Mouse (Mus musculus): ENCODE data around the gene Szt2. TPM values are rescaled to one million over a fixed set of nuclear protein-coding genes. Genes with fewer than 3 reads are reported as not detected.

The Szt2 gene
- polyA plus RNA-seq, 1 experiment from 2014 or later, result 3.1 TPM

- no peak overlapping the region for H3K9ac ChIP-seq (ENCODE audit: low read depth, low read length)
- no peaks in the 10 kb centered on the region for H3K9me3 ChIP-seq (replicated peaks; ENCODE audit: control insufficient read depth, low read length)
- no peaks in the 10 kb centered on the region for H3K27me3 ChIP-seq (ENCODE audit: control insufficient read depth, insufficient read depth, low read depth, low read length)
- H3K4me1 ChIP-seq (ENCODE audit: control insufficient read depth, low read depth, low read length), result peaks cover 11% of the 10 kb centered on the region
- 72% methylated on average over 8 of the region's 8 CpGs for WGBS (ENCODE audit: insufficient replicate concordance)
- H3K36me3 ChIP-seq (ENCODE audit: control insufficient read depth, insufficient read depth), result no peaks in the 10 kb centered on the region; the same call in 1 of the 2 replicates
- H3K4me2 ChIP-seq (ENCODE audit: low read depth, low read length), result no peak overlapping the region
- H3K4me3 ChIP-seq (ENCODE audit: low read depth, low read length), result no peak overlapping the region
- no peak overlapping the region for H3K27ac ChIP-seq (ENCODE audit: low read length)
- no peak for ATAC-seq (ENCODE audit: low read depth)
These were observed 51.6 kb downstream of the Szt2 start for GRCm38 (mm10) chr4:118357504-118357903.

- peak; percentile 44; the same call in 1 of the 2 replicates for ATAC-seq (ENCODE audit: low read depth)
- Histone ChIP-seq H3K4me2 (ENCODE audit: low read depth, low read length) (no peak overlapping the region), H3K27me3 (ENCODE audit: control insufficient read depth, insufficient read depth, low read depth, low read length) (no peaks in the 10 kb centered on the region), H3K4me3 (ENCODE audit: low read depth, low read length) (no peak overlapping the region), H3K27ac (ENCODE audit: low read length) (no peak overlapping the region), H3K4me1 (ENCODE audit: control insufficient read depth, low read depth, low read length) (peaks cover 11% of the 10 kb centered on the region), H3K9ac (ENCODE audit: low read depth, low read length) (no peak overlapping the region), H3K9me3 (replicated peaks; ENCODE audit: control insufficient read depth, low read length) (no peaks in the 10 kb centered on the region), H3K36me3 (ENCODE audit: control insufficient read depth, insufficient read depth) (no peaks in the 10 kb centered on the region)
- WGBS (ENCODE audit: insufficient replicate concordance), result 67% methylated on average over 6 of the region's 6 CpGs
These were observed 52.3 kb downstream of the Szt2 start for GRCm38 (mm10) chr4:118356738-118357137.

GRCm38 (mm10) chr4:118354289-118354688 is 54.8 kb downstream of the Szt2 start:
- H3K4me1 ChIP-seq (ENCODE audit: control insufficient read depth, low read depth, low read length), result peaks cover 1% of the 10 kb centered on the region; the same call in 1 of the 2 replicates
- no peak for ATAC-seq (ENCODE audit: low read depth)
- H3K36me3 ChIP-seq (ENCODE audit: control insufficient read depth, insufficient read depth), result no peaks in the 10 kb centered on the region
- H3K27me3 ChIP-seq (ENCODE audit: control insufficient read depth, insufficient read depth, low read depth, low read length), result no peaks in the 10 kb centered on the region
- no peak overlapping the region for H3K4me3 ChIP-seq (ENCODE audit: low read depth, low read length)
- no peak overlapping the region for H3K4me2 ChIP-seq (ENCODE audit: low read depth, low read length)
- H3K9ac ChIP-seq (ENCODE audit: low read depth, low read length), result no peak overlapping the region
- H3K9me3 ChIP-seq (replicated peaks; ENCODE audit: control insufficient read depth, low read length), result no peaks in the 10 kb centered on the region
- no peak overlapping the region for H3K27ac ChIP-seq (ENCODE audit: low read length)
- WGBS (ENCODE audit: insufficient replicate concordance), result 29% methylated on average over 3 of the region's 3 CpGs

- no peaks in the 10 kb centered on the region for H3K36me3 ChIP-seq (ENCODE audit: control insufficient read depth, insufficient read depth)
- H3K4me2 ChIP-seq (ENCODE audit: low read depth, low read length), result no peak overlapping the region
- H3K4me3 ChIP-seq (ENCODE audit: low read depth, low read length), result no peak overlapping the region
- whole genome bisulfite sequencing (ENCODE audit: insufficient replicate concordance), result 73% methylated on average over 6 of the region's 6 CpGs
- ATAC-seq (ENCODE audit: low read depth), result no peak
- no peaks in the 10 kb centered on the region for H3K9me3 ChIP-seq (replicated peaks; ENCODE audit: control insufficient read depth, low read length)
- H3K27me3 ChIP-seq (ENCODE audit: control insufficient read depth, insufficient read depth, low read depth, low read length), result no peaks in the 10 kb centered on the region
- H3K27ac ChIP-seq (ENCODE audit: low read length), result no peak overlapping the region
- H3K9ac ChIP-seq (ENCODE audit: low read depth, low read length), result no peak overlapping the region
- no peaks in the 10 kb centered on the region for H3K4me1 ChIP-seq (ENCODE audit: control insufficient read depth, low read depth, low read length)
These were observed 55.4 kb downstream of the Szt2 start for GRCm38 (mm10) chr4:118353689-118354088.

- H3K4me1 ChIP-seq (ENCODE audit: control insufficient read depth, low read depth, low read length), result no peaks in the 10 kb centered on the region
- no peak overlapping the region for H3K4me3 ChIP-seq (ENCODE audit: low read depth, low read length)
- no peak overlapping the region for H3K4me2 ChIP-seq (ENCODE audit: low read depth, low read length)
- H3K36me3 ChIP-seq (ENCODE audit: control insufficient read depth, insufficient read depth), result no peaks in the 10 kb centered on the region
- H3K9me3 ChIP-seq (replicated peaks; ENCODE audit: control insufficient read depth, low read length), result no peaks in the 10 kb centered on the region
- 73% methylated on average over 3 of the region's 3 CpGs for WGBS (ENCODE audit: insufficient replicate concordance)
- ATAC-seq (ENCODE audit: low read depth), result no peak
- H3K27me3 ChIP-seq (ENCODE audit: control insufficient read depth, insufficient read depth, low read depth, low read length), result no peaks in the 10 kb centered on the region
- H3K9ac ChIP-seq (ENCODE audit: low read depth, low read length), result no peak overlapping the region
- no peak overlapping the region for H3K27ac ChIP-seq (ENCODE audit: low read length)
These were observed 57.2 kb downstream of the Szt2 start for GRCm38 (mm10) chr4:118351828-118352227.

- WGBS (ENCODE audit: insufficient replicate concordance), result 60% methylated on average over 2 of the region's 2 CpGs
- no peaks in the 10 kb centered on the region for H3K4me1 ChIP-seq (ENCODE audit: control insufficient read depth, low read depth, low read length)
These were observed 58.2 kb downstream of the Szt2 start for GRCm38 (mm10) chr4:118350864-118351263.

DNA sequence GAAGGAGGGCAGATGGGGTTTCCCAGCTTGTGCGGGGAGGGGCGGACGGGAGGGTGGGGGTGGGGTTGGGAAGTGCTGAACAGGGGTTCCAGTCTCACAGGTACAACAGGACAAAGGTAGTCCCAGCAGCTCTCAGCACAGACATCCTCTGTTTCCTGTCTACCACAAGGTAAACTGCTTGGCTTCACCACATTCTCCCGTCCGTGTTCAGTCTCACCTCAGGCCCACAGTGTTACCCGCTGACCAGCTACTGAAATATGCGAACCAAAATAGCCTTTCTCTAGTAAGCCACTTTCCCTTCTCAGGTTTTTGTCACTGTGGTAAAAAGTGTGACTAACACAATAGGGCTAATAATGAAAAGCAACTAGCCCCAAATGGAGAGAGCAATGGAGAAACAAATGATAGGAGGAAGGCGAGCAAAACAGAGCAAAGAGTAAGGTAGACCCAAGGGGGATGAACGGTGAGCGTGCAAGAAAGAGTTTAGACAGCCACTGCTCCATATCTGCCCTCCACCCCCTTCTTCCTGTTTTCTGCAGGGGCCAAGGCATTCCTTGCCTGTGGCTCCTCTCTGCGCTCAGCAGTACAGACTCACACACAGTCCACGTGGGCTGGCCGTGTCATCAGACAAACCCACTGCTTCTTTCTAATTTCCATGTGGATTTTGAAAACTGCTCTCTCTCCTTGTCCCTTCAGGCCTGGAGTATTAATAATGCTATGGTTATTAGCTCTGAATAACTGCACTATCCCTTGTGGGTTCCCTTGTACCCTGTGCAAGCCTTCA is 61.4 kb downstream of the Szt2 start:
- 0 out of 2 replicates have a peak, but pooled peaks cover 2% of the 10 kb centered on the region for H3K9me3 ChIP-seq (replicated peaks; ENCODE audit: control insufficient read depth, low read length)
- no peak for ATAC-seq (ENCODE audit: low read depth)
- H3K4me2 ChIP-seq (ENCODE audit: low read depth, low read length), result no peak overlapping the region
- no peaks in the 10 kb centered on the region for H3K36me3 ChIP-seq (ENCODE audit: control insufficient read depth, insufficient read depth)
- H3K4me3 ChIP-seq (ENCODE audit: low read depth, low read length), result no peak overlapping the region
- no peaks in the 10 kb centered on the region for H3K27me3 ChIP-seq (ENCODE audit: control insufficient read depth, insufficient read depth, low read depth, low read length)
- no peak overlapping the region for H3K9ac ChIP-seq (ENCODE audit: low read depth, low read length)
- no peak overlapping the region for H3K27ac ChIP-seq (ENCODE audit: low read length)
- H3K4me1 ChIP-seq (ENCODE audit: control insufficient read depth, low read depth, low read length), result no peaks in the 10 kb centered on the region
- WGBS (ENCODE audit: insufficient replicate concordance), result 25% methylated on average over 13 of the region's 13 CpGs

More at GRCm38 (mm10) chr4:118350864-118351263, 58.2 kb downstream of the Szt2 start:
- Histone ChIP-seq H3K4me2 (ENCODE audit: low read depth, low read length) (no peak overlapping the region), H3K9me3 (replicated peaks; ENCODE audit: control insufficient read depth, low read length) (no peaks in the 10 kb centered on the region), H3K36me3 (ENCODE audit: control insufficient read depth, insufficient read depth) (no peaks in the 10 kb centered on the region), H3K27me3 (ENCODE audit: control insufficient read depth, insufficient read depth, low read depth, low read length) (no peaks in the 10 kb centered on the region), H3K27ac (ENCODE audit: low read length) (no peak overlapping the region), H3K9ac (ENCODE audit: low read depth, low read length) (no peak overlapping the region), H3K4me3 (ENCODE audit: low read depth, low read length) (no peak overlapping the region)
- ATAC-seq (ENCODE audit: low read depth), result no peak

GRCm38 (mm10) chr4:118341447-118341846 is 67.6 kb downstream of the Szt2 start:
- no peak overlapping the region for H3K9ac ChIP-seq (ENCODE audit: low read depth, low read length)
- no peak overlapping the region for H3K4me3 ChIP-seq (ENCODE audit: low read depth, low read length)
- WGBS (ENCODE audit: insufficient replicate concordance), result 70% methylated on average over 3 of the region's 3 CpGs
- H3K4me1 ChIP-seq (ENCODE audit: control insufficient read depth, low read depth, low read length), result no peaks in the 10 kb centered on the region
- ATAC-seq (ENCODE audit: low read depth), result no peak
- H3K27ac ChIP-seq (ENCODE audit: low read length), result no peak overlapping the region
- no peaks in the 10 kb centered on the region for H3K36me3 ChIP-seq (ENCODE audit: control insufficient read depth, insufficient read depth)
- no peaks in the 10 kb centered on the region for H3K27me3 ChIP-seq (ENCODE audit: control insufficient read depth, insufficient read depth, low read depth, low read length)
- no peak overlapping the region for H3K4me2 ChIP-seq (ENCODE audit: low read depth, low read length)
- H3K9me3 ChIP-seq (replicated peaks; ENCODE audit: control insufficient read depth, low read length), result 0 out of 2 replicates have a peak, but pooled peaks cover 2% of the 10 kb centered on the region

DNA sequence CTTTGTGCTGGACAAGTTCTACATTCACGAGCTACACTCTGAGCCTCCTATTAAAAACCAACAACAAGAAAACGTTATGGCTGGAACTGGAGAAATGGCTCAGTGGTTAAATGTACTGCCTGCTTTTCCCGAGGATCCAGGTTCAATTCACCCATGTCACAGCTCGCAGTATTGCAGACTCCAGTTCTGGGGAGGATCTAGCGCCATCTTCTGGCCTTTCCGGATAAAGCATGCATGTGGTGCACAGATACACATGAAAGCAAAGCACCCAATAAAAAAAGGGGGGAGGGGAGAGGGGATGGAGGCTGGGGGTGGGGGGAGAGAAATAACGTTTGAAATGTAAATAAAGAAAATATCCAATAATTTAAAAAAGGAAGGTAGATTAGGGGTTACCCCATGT is 72.4 kb downstream of the Szt2 start:
- H3K27ac ChIP-seq (ENCODE audit: low read length), result no peak overlapping the region
- no peaks in the 10 kb centered on the region for H3K9me3 ChIP-seq (replicated peaks; ENCODE audit: control insufficient read depth, low read length)
- H3K4me1 ChIP-seq (ENCODE audit: control insufficient read depth, low read depth, low read length), result no peaks in the 10 kb centered on the region
- ATAC-seq (ENCODE audit: low read depth), result no peak
- no peak overlapping the region for H3K4me3 ChIP-seq (ENCODE audit: low read depth, low read length)
- no peaks in the 10 kb centered on the region for H3K36me3 ChIP-seq (ENCODE audit: control insufficient read depth, insufficient read depth)
- H3K9ac ChIP-seq (ENCODE audit: low read depth, low read length), result no peak overlapping the region
- H3K27me3 ChIP-seq (ENCODE audit: control insufficient read depth, insufficient read depth, low read depth, low read length), result no peaks in the 10 kb centered on the region
- whole genome bisulfite sequencing (ENCODE audit: insufficient replicate concordance), result 11% methylated on average over 7 of the region's 7 CpGs
- no peak overlapping the region for H3K4me2 ChIP-seq (ENCODE audit: low read depth, low read length)
